Mouse (Mus musculus) heart, embryonic 14.5 days (tissue): Measurements from ENCODE around the gene Zfp799. TPM values are rescaled to one million over a fixed set of nuclear protein-coding genes. Genes with fewer than 3 reads are reported as not detected.

Experiments
- ATAC-seq: fragments of 200-750 bp; cut with Nextera tagmentation; 2 replicates; pipeline ENCODE4 v1.8.0; 2017; ENCODE audit warnings: low read depth, moderate TSS enrichment; ENCODE audit not compliant: insufficient number of reproducible peaks, insufficient read depth, low FRiP score
- H3K27ac ChIP-seq, 2 experiments: fragments of 200-500 bp in 1 of 2; fragments of 300-500 bp in 1 of 2; sonication (generic) in 1 of 2; replicated peaks in 1 of 2; 2 replicates each; pipeline ENCODE4 v1.5.1; 2012 to 2014; ENCODE audit warnings: low read depth in 2 of 2, low read length in 2 of 2, control low read depth in 1 of 2, mild to moderate bottlenecking in 1 of 2, mixed read lengths in 1 of 2; ENCODE audit not compliant: control insufficient read depth in 1 of 2, insufficient read depth in 1 of 2
- H3K27me3 ChIP-seq: fragments of 300-500 bp; sonication (generic); 2 replicates; pipeline ENCODE4 v1.6.1; 2014; ENCODE audit warnings: mild to moderate bottlenecking, low read length, control low read depth; ENCODE audit not compliant: control insufficient read depth, insufficient read depth
- H3K36me3 ChIP-seq: fragments of 300-500 bp; sonication (generic); 2 replicates; pipeline ENCODE4 v1.6.1; 2014; ENCODE audit warnings: mild to moderate bottlenecking, control low read depth, low read length, mixed read lengths; ENCODE audit not compliant: control insufficient read depth, insufficient read depth
- H3K4me1 ChIP-seq, 2 experiments: fragments of 200-500 bp in 1 of 2; fragments of 300-500 bp in 1 of 2; sonication (generic) in 1 of 2; 2 replicates each; pipeline ENCODE4 v1.6.1; 2012 to 2014; ENCODE audit warnings: low read length in 2 of 2, control low read depth in 1 of 2, mixed read lengths in 1 of 2; ENCODE audit not compliant: control insufficient read depth in 2 of 2, insufficient read depth in 2 of 2
- H3K4me2 ChIP-seq: fragments of 300-500 bp; sonication (generic); 2 replicates; pipeline ENCODE4 v1.6.1; 2014; ENCODE audit warnings: mild to moderate bottlenecking, low read length
- H3K4me3 ChIP-seq, 2 experiments: fragments of 200-500 bp in 1 of 2; fragments of 300-500 bp in 1 of 2; sonication (generic) in 1 of 2; 2 replicates each; pipeline ENCODE4 v1.5.1; 2012 to 2014; ENCODE audit warnings: low read length in 2 of 2, mild to moderate bottlenecking in 2 of 2, control low read depth in 1 of 2, low read depth in 1 of 2, moderate library complexity in 1 of 2; ENCODE audit not compliant: control insufficient read depth in 1 of 2, insufficient read depth in 1 of 2
- H3K9ac ChIP-seq: fragments of 300-500 bp; sonication (generic); 2 replicates; pipeline ENCODE4 v1.6.1; 2014; ENCODE audit warnings: mild to moderate bottlenecking, low read length
- H3K9me3 ChIP-seq: fragments of 300-500 bp; sonication (generic); 2 replicates; pipeline ENCODE4 v1.6.1; 2016; ENCODE audit warnings: low read length, control low read depth; ENCODE audit not compliant: control insufficient read depth
- WGBS: fragments of 180-500 bp; shearing (Covaris S2); extraction: QIAGEN DNeasy Blood & Tissue Kit; methylation state at CpG from one replicate; pipeline ENCODE4 v1.1.7; 2014; 5-methylcytosine and 5-hydroxymethylcytosine counted together
- polyA plus RNA-seq: library from polyadenylated mRNA; unstranded; fragments of >200 nt; fragmentation: Nextera tagmentation; extraction: Ambion mirVana; gene quantifications from 2 replicates; pipeline ENCODE4 v1.2.1, GENCODE M21; 2014

The Zfp799 gene
- polyA plus RNA-seq, 1 experiment from 2014 or later = 9.1 TPM

DNA sequence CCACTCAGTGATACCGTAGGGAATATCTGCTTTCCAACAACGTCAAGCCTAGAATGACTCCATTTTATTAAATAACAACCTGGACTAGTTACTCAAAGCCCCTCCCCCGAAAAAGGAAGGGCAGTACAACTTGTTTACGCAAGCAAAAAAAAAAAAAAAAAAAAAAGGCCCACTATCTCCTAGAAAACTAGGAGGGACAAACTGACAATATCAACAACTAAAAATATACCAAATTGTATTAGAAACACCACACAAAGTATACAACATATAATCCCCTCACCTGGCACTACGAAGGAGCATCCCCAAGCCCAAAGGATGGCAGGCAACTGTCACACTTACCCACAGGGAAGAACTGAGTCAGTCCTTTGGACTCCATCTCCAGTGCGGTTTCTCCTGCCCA is 43.1 kb downstream of the Zfp799 start:
- ATAC-seq = no peak
- Histone ChIP-seq H3K4me1 (peaks cover 0 to 21% of the 10 kb centered on the region in 2 experiments; a peak in 3 of 4 replicates), H3K36me3 (peaks cover 43% of the 10 kb centered on the region), H3K4me3 (peak overlapping the region; percentile 84 to 93), H3K27ac (no peak overlapping the region; a peak in 1 of 4 replicates), H3K9me3 (no peaks in the 10 kb centered on the region), H3K9ac (peak overlapping the region; percentile 96), H3K4me2 (peak overlapping the region; percentile 78), H3K27me3 (no peaks in the 10 kb centered on the region)
- 51% methylated on average over 6 of the region's 6 CpGs for WGBS

DNA sequence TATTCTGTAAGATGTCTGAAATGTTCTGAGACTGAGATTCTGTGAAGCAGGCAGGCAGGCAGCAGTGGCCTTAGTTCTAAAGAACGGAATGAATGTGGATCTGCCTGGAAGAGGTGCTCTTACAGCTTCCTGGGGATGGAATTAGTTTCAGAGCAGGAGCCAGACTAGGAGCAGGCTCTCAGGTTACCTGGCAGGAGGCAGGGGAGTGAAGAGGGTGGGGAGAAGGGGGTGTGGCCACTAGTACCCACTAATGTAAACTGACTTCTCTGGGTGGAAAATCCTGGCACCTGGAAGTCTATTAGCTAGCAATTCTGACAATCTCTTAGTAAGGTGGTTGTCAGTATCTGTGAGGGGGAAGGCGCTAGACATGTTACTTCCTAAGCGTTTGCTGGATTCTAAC is 44.4 kb downstream of the Zfp799 start:
- Histone ChIP-seq H3K4me1 (peaks cover 0 to 21% of the 10 kb centered on the region in 2 experiments; a peak in 3 of 4 replicates), H3K4me2 (no peak overlapping the region; the same call in 1 of the 2 replicates), H3K4me3 (no peak overlapping the region), H3K9me3 (no peaks in the 10 kb centered on the region), H3K36me3 (peaks cover 48% of the 10 kb centered on the region), H3K27me3 (no peaks in the 10 kb centered on the region), H3K27ac (no peak overlapping the region), H3K9ac (no peak overlapping the region)
- 78% methylated on average over 3 of the region's 3 CpGs for WGBS
- ATAC-seq = no peak

DNA sequence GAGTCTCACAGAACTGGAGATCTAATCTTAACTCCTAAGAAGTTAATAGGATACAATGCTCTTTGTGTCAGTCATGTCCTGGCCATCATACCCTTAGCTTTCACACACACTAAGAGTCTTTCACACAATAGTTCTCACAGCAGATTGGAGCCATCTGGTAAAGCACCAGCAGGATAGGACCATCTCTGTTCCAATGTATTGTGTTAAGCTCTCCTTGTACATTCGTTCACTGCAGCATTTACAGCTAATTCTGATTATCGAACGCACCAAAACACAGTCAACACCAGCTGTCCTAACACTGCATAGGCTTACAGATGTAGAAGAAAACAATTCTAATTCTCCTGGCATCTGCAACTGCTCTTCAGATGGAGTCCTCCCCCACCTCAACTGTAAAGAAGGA is 52.5 kb downstream of the Zfp799 start:
- 95% methylated on average over 3 of the region's 3 CpGs for WGBS
- no peak overlapping the region for H3K4me3 ChIP-seq
- no peak overlapping the region for H3K27ac ChIP-seq
- H3K9ac ChIP-seq = no peak overlapping the region
- no peaks in the 10 kb centered on the region for H3K9me3 ChIP-seq
- H3K4me1 ChIP-seq = no peaks in the 10 kb centered on the region
- H3K36me3 ChIP-seq = peaks cover 78% of the 10 kb centered on the region
- no peak overlapping the region for H3K4me2 ChIP-seq
- no peaks in the 10 kb centered on the region for H3K27me3 ChIP-seq
- ATAC-seq = no peak

DNA sequence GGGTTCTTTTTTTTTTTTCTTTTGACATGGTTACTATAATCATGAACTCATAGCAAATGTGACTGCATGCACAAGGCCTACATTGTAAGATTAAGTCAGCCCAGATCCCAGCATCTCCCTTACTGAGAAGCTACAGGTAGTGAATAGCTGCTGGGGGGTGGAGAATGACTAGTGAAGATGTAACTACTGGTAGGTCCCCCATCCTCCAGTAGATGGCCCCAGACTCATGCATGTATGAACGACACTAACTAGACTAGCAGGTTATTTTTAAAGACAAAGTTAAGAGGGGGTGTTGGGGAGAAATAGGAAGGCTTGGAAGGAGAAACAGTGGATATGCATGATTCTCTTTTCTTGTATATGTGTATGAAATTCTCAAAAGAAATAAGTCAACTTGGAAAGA is 58.8 kb downstream of the Zfp799 start:
- Histone ChIP-seq H3K27me3 (no peaks in the 10 kb centered on the region), H3K4me1 (no peaks in the 10 kb centered on the region), H3K36me3 (peaks cover 86% of the 10 kb centered on the region), H3K9ac (no peak overlapping the region), H3K9me3 (no peaks in the 10 kb centered on the region), H3K27ac (no peak overlapping the region), H3K4me3 (no peak overlapping the region), H3K4me2 (no peak overlapping the region)
- 33% methylated on average over 1 of the region's 1 CpGs for WGBS
- no peak for ATAC-seq

DNA sequence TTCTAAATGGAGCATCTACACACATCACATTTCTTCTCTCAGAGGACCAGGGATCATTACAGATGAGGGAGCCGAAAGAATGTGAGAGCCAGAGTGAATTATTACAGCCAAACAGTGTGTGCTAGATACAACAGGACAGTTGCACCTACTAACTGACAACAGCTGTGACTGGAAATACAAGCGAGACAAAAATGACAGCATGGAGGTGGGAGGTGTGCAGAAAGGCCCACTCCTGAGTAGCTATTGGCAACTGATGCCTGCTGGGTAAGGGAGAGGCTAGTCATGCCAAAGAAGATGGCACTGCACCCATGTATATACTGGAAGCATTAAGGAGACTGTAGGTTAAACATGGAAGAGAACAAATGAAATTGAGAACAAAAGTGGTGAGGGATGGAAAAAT is 63.6 kb downstream of the Zfp799 start:
- Histone ChIP-seq H3K4me2 (no peak overlapping the region), H3K4me1 (no peaks in the 10 kb centered on the region), H3K9ac (no peak overlapping the region), H3K9me3 (no peaks in the 10 kb centered on the region), H3K27me3 (no peaks in the 10 kb centered on the region), H3K27ac (no peak overlapping the region), H3K4me3 (no peak overlapping the region), H3K36me3 (peaks cover 61% of the 10 kb centered on the region)
- ATAC-seq = no peak
- 93% methylated on average over 2 of the region's 2 CpGs for WGBS

Other genes with a start within 250 kb of the Zfp799 start
- gene Cyp4f37, start 209.0 kb downstream of the Zfp799 start, polyA plus RNA-seq = not detected in 2 replicates
- gene Cyp4f40, start 171.4 kb downstream of the Zfp799 start, polyA plus RNA-seq = not detected in 2 replicates
- gene Cyp4f15, start 144.6 kb downstream of the Zfp799 start, polyA plus RNA-seq = not detected in 2 replicates
- gene Zfp871, start 42.0 kb downstream of the Zfp799 start, polyA plus RNA-seq = 32.5 and 34.7 TPM in 2 replicates
- gene Zfp811, start 20.3 kb downstream of the Zfp799 start, polyA plus RNA-seq = 0.74 and 1.3 TPM in 2 replicates
- gene Zfp870, start 61.4 kb upstream of the Zfp799 start, polyA plus RNA-seq = 6.6 and 8.4 TPM in 2 replicates
- not detected in 2 replicates for gene Cyp4f14, start 87.1 kb upstream of the Zfp799 start, polyA plus RNA-seq
- gene Cyp4f13, start 117.1 kb upstream of the Zfp799 start, polyA plus RNA-seq = 11.4 and 11.8 TPM in 2 replicates
- 5.0 and 5.4 TPM in 2 replicates for gene Zfp472, start 135.6 kb upstream of the Zfp799 start, polyA plus RNA-seq
- 9.5 TPM in 2 replicates for gene Zfp952, start 162.9 kb upstream of the Zfp799 start, polyA plus RNA-seq
- 5.5 and 6.6 TPM in 2 replicates for gene Zfp763, start 203.1 kb upstream of the Zfp799 start, polyA plus RNA-seq
- not detected in 2 replicates for gene 4921501E09Rik, start 237.8 kb upstream of the Zfp799 start, polyA plus RNA-seq